Mouse (Mus musculus) ovary, adult 10 weeks (tissue): ENCODE data around the gene Pnck. TPM values are rescaled to one million over a fixed set of nuclear protein-coding genes. Genes with fewer than 3 reads are reported as not detected.

Source experiments
- polyA plus RNA-seq: library from polyadenylated mRNA; stranded (reverse); fragments of 350-450 nt; fragmentation: Illumina TruSeq; extraction: RNeasy Lipid Tissue Mini Kit (QIAGEN cat#74804); gene quantifications from one replicate; pipeline ENCODE4 v1.2.3, GENCODE M21; 2014

Gene Pnck
- polyA plus RNA-seq = not detected

GRCm38 (mm10) chrX:73659575-73660283 is at the start of gene Pnck:
Gene Pnck, minus strand, starts transcription at chrX:73660117.

GRCm38 (mm10) chrX:73672879-73673618 is 13.1 kb upstream of the Pnck start, which contains the start of gene Slc6a8:
Gene Slc6a8, plus strand, starts transcription at chrX:73673150.

GRCm38 (mm10) chrX:73639255-73639675 is 20.7 kb downstream of the Pnck start, which contains the start of gene Dusp9:
Gene Dusp9, plus strand, starts transcription at chrX:73639419.

Other genes starting within 250 kb of the Pnck start
- gene Zfp92, start 249.0 kb downstream of the Pnck start, polyA plus RNA-seq = 0.37 TPM
- not detected for gene Trex2, start 224.8 kb downstream of the Pnck start, polyA plus RNA-seq
- gene Haus7, start 201.1 kb downstream of the Pnck start, polyA plus RNA-seq = 12.6 TPM
- gene Bgn, start 176.5 kb downstream of the Pnck start, polyA plus RNA-seq = 258 TPM
- gene Atp2b3, start 157.0 kb downstream of the Pnck start, polyA plus RNA-seq = 1.3 TPM
- gene Dusp9, start 20.7 kb downstream of the Pnck start, polyA plus RNA-seq = not detected
- gene Slc6a8, start 13.0 kb upstream of the Pnck start, polyA plus RNA-seq = 24.7 TPM
- gene Bcap31, start 56.1 kb upstream of the Pnck start, polyA plus RNA-seq = 139 TPM
- gene Abcd1, start 56.5 kb upstream of the Pnck start, polyA plus RNA-seq = 1.4 TPM
- gene Plxnb3, start 97.0 kb upstream of the Pnck start, polyA plus RNA-seq = not detected
- gene Srpk3, start 114.3 kb upstream of the Pnck start, polyA plus RNA-seq = not detected
- 19.0 TPM for gene Idh3g, start 126.8 kb upstream of the Pnck start, polyA plus RNA-seq
- gene Ssr4, start 126.9 kb upstream of the Pnck start, polyA plus RNA-seq = 14.9 TPM
- 1.2 TPM for gene Pdzd4, start 164.9 kb upstream of the Pnck start, polyA plus RNA-seq
- gene Avpr2, start 232.0 kb upstream of the Pnck start, polyA plus RNA-seq = not detected
- 0.48 TPM for gene L1cam, start 236.0 kb upstream of the Pnck start, polyA plus RNA-seq